Mouse (Mus musculus) CH12F3 (cell line): ENCODE results near the gene Gm20503.

Experiments
- in situ Hi-C: fragments of 300-500 bp; cut with MboI; formaldehyde crosslinking; loops from 2 replicates; pipeline ENCODE4 v1.14.3; 2020; ENCODE audit warnings: low sequenced_read_pairs

The Gm20503 gene

GRCm38 (mm10) chr4:59083430-59083829 lies 80.4 kb downstream of the Gm20503 start:
- in situ Hi-C loops, result no loop called here

GRCm38 (mm10) chr4:59089391-59089790 lies 86.4 kb downstream of the Gm20503 start:
- in situ Hi-C loops, result no loop called here
